Mouse (Mus musculus) embryonic stem cell, embryonic (primary cell): Measurements from ENCODE around the gene Ptgfrn.

Experiments
- CTCF ChIA-PET, 4 experiments: fragments of 300-600 bp in 2 of 4; fragments of 350-600 bp in 2 of 4; sonication (Branson Sonifier 250); formaldehyde crosslinking; loops; one replicate each; lab custom pipeline; 2022; ENCODE audit warnings: inconsistent platforms in 2 of 4; lab: Charles Lee
- POLR2A ChIA-PET, 4 experiments: fragments of 300-600 bp in 2 of 4; fragments of 350-600 bp in 2 of 4; sonication (Branson Sonifier 250); formaldehyde crosslinking; loops; one replicate each; lab custom pipeline; 2022; ENCODE audit warnings: antibody characterized with exemption in 4 of 4, inconsistent platforms in 1 of 4; lab: Charles Lee

Gene Ptgfrn

GRCm38 (mm10) chr3:101012131-101012571, 97.9 kb downstream of the Ptgfrn start:
- CTCF ChIA-PET, result interaction anchor here in 2 of 4 experiments (0.6 to 1.7 kb wide), 2 partner anchors 13 to 286 kb away, joined by 6 read pairs; no protein-coding TSS in a partner anchor
- POLR2A ChIA-PET, result interaction anchor here in 2 of 4 experiments (0.6 to 1.6 kb wide), 4 partner anchors 13 to 270 kb away, joined by 3 to 4 read pairs (median 4); no protein-coding TSS in a partner anchor

- POLR2A ChIA-PET, result interaction anchor here in 2 of 4 experiments (0.7 to 0.9 kb wide), 2 partner anchors 11 to 271 kb away, joined by 3 to 4 read pairs; no protein-coding TSS in a partner anchor
Measured at GRCm38 (mm10) chr3:101011203-101011600, 98.9 kb downstream of the Ptgfrn start.

GRCm38 (mm10) chr3:101010589-101011202, 99.4 kb downstream of the Ptgfrn start:
- ChIA-PET POLR2A (interaction anchor here in 2 of 4 experiments (0.6 kb wide), 2 partner anchors 11 to 203 kb away, joined by 3 read pairs; no protein-coding TSS in a partner anchor), CTCF (no interaction called here)

More at GRCm38 (mm10) chr3:101011203-101011600, 98.9 kb downstream of the Ptgfrn start:
- CTCF ChIA-PET, result interaction anchor here in 1 of 4 experiments (1.7 kb wide), 1 partner anchor 12 kb away, joined by 6 read pairs; no protein-coding TSS in a partner anchor

DNA sequence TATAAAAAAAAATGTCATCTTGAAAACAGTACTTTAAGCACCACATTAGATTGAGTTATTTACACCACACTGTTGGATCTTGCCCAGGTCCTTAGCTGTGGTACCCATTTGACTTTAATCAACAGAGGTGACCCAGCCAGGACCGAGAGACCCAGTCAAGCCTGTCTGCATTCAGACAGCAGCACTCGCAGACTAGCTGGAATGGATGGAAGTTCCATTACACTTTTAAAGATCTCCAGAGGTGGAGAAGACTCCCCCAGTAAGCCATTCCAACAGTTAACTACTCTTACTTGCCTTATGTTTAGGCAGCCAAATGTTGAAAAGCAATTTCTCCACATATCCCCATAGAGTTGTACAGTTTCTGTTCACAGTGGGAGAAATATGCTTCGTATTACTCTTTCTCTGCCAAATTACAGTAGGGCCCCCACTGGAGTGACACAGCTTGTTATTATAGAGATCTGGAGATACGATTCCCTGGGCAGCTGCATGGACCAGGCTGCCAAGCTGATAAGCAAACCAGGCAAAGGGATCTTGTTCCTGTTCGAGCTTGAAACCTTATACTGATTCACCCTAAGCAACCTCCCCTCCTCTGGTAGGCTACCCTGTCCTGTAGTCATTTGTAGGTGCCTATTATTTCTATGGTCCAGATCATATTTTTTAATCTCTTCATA, 102.8 kb downstream of the Ptgfrn start:
- POLR2A ChIA-PET, result interaction anchor here in 2 of 4 experiments (0.6 to 0.9 kb wide), 2 partner anchors 8 kb away, joined by 3 read pairs; no protein-coding TSS in a partner anchor
- CTCF ChIA-PET, result interaction anchor here in 1 of 4 experiments (0.6 to 1.1 kb wide), 2 partner anchors 8 to 297 kb away, joined by 4 read pairs; no protein-coding TSS in a partner anchor

DNA sequence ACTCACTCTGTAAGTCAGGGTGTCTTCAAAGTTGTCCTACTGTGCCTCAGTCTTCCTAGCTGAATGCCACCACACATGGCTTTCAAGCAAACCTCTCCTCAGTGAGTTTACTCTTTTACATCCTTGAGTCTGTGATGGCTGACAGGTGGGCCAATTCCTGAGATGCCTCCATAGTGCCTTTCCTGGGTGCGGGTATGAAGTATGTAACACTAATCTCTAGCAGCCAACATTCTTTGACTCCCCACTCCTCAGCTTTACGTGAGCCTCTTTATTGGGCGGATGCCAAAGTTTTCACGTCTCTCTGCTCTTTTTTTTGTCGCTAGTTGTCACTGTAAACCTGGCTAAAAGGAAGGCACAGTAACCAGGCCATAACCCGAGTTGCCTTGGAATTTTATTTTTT, 104.7 kb downstream of the Ptgfrn start:
- POLR2A ChIA-PET, result interaction anchor here in 1 of 4 experiments (0.9 to 1.4 kb wide), 2 partner anchors 26 to 36 kb away, joined by 3 read pairs; partner anchors contain the start of gene Ttf2
- CTCF ChIA-PET, result interaction anchor here in 1 of 4 experiments (0.6 to 1.4 kb wide), 3 partner anchors 41 to 367 kb away, joined by 3 to 4 read pairs (median 4); no protein-coding TSS in a partner anchor

DNA sequence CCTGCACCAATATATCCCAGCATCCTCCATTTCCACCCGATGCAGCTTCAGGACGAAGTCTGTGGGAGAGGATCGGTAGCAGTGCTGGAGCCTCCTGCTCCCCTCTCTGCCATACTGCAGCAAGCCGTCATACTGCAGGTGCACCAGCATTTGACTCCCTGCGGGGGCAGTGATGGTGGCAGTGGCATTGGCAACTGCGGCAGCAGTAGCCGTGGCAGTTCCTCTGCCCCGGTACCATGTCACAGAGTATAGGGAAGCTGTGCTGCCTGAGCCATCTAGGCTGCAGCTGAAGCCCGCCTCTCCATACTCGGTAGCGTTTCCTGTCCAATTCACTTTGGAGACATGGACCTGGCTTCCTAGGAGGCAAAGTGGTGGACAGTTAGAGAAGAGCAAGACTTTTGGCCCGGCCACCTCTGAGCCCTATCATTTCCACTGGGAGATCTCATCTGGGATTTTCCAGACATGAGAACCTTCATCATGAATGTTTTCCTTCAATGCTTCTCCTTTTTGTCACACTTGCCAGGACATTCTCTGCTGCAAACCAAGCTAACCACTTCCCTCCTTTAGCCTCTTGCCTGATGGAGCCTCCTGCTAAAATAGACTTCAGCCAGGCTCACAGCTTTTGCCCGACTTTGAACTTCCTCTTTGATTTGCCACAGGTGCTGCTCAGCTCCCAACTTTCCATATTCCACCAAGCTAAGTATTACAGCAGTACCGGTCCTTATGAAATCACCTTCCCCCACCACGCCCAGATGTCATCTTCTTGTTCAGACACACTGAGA, 106.3 kb downstream of the Ptgfrn start:
- CTCF ChIA-PET, result no interaction called here
- POLR2A ChIA-PET, result interaction anchor here in 1 of 4 experiments (0.5 to 1.4 kb wide), 2 partner anchors 12 to 467 kb away, joined by 3 to 4 read pairs; no protein-coding TSS in a partner anchor

GRCm38 (mm10) chr3:100999732-101000131, 110.3 kb downstream of the Ptgfrn start:
- ChIA-PET CTCF (interaction anchor here (0.5 to 1.9 kb wide), 25 partner anchors 11 to 304 kb away, joined by 3 to 16 read pairs (median 4); no protein-coding TSS in a partner anchor), POLR2A (interaction anchor here (0.6 to 1.7 kb wide), 11 partner anchors 10 to 511 kb away, joined by 3 to 7 read pairs (median 3); no protein-coding TSS in a partner anchor)

- CTCF ChIA-PET, result interaction anchor here (0.5 to 2.3 kb wide), 62 partner anchors 8 to 803 kb away, joined by 3 to 16 read pairs (median 4); partner anchors contain the start of genes Ttf2 (in 2 of the 4) and Igsf3 (in 1 of the 4)
- POLR2A ChIA-PET, result interaction anchor here in 3 of 4 experiments (0.5 to 1.7 kb wide), 14 partner anchors 9 to 305 kb away, joined by 3 to 7 read pairs (median 3); no protein-coding TSS in a partner anchor
Measured at GRCm38 (mm10) chr3:100998904-100999340, 111.2 kb downstream of the Ptgfrn start.

DNA sequence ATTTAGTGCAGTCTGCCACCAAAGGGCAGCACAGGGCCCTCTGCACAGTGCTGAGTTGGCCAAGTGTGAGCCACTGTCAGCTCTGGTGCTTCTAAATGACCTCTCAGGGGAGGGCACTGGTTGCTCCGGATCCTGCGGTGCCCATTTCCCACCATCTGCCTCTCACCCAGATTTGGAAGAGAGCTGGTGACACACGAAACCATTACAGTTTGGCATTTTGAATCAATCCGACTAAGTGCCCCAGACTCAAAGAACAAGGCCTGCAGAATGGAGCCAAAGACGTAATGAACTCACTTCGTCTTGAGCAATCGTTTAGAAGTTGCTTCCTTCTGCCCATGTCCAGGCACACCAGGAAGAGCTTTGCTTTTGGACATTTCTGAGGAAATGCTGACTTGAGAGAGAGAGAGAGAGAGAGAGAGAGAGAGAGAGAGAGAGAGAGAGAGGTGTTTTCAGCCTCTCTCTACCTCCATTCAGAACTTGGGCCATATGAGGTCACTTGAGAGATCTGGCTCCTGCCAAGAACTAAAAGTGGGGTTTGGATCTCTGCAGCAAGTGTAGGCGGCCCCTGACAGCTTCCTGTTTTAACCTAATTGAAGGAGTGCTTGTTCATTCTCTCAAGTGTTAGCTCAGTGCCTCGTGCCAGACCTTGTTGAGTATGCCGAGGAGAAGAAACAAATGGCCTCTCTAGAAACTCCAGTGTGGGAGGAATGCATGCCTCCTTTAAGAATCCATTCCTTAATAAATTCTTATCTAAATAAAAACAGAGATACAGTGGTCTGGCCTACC, 112.1 kb downstream of the Ptgfrn start:
- POLR2A ChIA-PET, result interaction anchor here in 1 of 4 experiments (1.1 to 1.7 kb wide), 3 partner anchors 8 to 21 kb away, joined by 3 to 7 read pairs (median 5); no protein-coding TSS in a partner anchor
- CTCF ChIA-PET, result interaction anchor here in 3 of 4 experiments (0.6 to 2.3 kb wide), 7 partner anchors 25 to 358 kb away, joined by 3 to 16 read pairs (median 3); no protein-coding TSS in a partner anchor

GRCm38 (mm10) chr3:100994252-100994651, 115.8 kb downstream of the Ptgfrn start:
- CTCF ChIA-PET, result interaction anchor here in 1 of 4 experiments (0.6 kb wide), 1 partner anchor 1998 kb away, joined by 4 read pairs; no protein-coding TSS in a partner anchor
- POLR2A ChIA-PET, result interaction anchor here in 1 of 4 experiments (0.8 kb wide), 1 partner anchor 207 kb away, joined by 3 read pairs; no protein-coding TSS in a partner anchor

GRCm38 (mm10) chr3:100993718-100994117, 116.4 kb downstream of the Ptgfrn start:
- CTCF ChIA-PET, result interaction anchor here in 1 of 4 experiments (0.6 kb wide), 1 partner anchor 1998 kb away, joined by 4 read pairs; no protein-coding TSS in a partner anchor
- POLR2A ChIA-PET, result no interaction called here

- POLR2A ChIA-PET, result no interaction called here
Measured at GRCm38 (mm10) chr3:100993158-100993557, 116.9 kb downstream of the Ptgfrn start.

More at GRCm38 (mm10) chr3:100993158-100993557, 116.9 kb downstream of the Ptgfrn start:
- CTCF ChIA-PET, result no interaction called here
